Mouse (Mus musculus): ENCODE data around the gene Fkrp.

The Fkrp gene

GRCm38 (mm10) chr7:16830449-16830848 is 13.9 kb upstream of the Fkrp start:
- no peak for DNase-seq (ENCODE audit: low spot score)

GRCm38 (mm10) chr7:16827274-16827673 is 10.7 kb upstream of the Fkrp start:
- DNase-seq (ENCODE audit: low spot score): no peak

- DNase-seq (ENCODE audit: low spot score): no peak
Measured at GRCm38 (mm10) chr7:16826571-16826970, 10.0 kb upstream of the Fkrp start.

GRCm38 (mm10) chr7:16825785-16826184 is 9.3 kb upstream of the Fkrp start:
- DNase-seq (ENCODE audit: low spot score): no peak

GRCm38 (mm10) chr7:16823734-16824133 is 7.2 kb upstream of the Fkrp start:
- DNase-seq (ENCODE audit: low spot score): no peak

GRCm38 (mm10) chr7:16821669-16822101 is 5.2 kb upstream of the Fkrp start:
- no peak for DNase-seq (ENCODE audit: low spot score)

- no peak for DNase-seq (ENCODE audit: low spot score)
Measured at GRCm38 (mm10) chr7:16821091-16821490, 4.6 kb upstream of the Fkrp start.

GRCm38 (mm10) chr7:16820271-16820763 is 3.8 kb upstream of the Fkrp start:
- DNase-seq (ENCODE audit: low spot score): no peak

- DNase-seq (ENCODE audit: low spot score): no peak
Measured at GRCm38 (mm10) chr7:16819794-16820193, 3.3 kb upstream of the Fkrp start.

GRCm38 (mm10) chr7:16817693-16818092 is 1.2 kb upstream of the Fkrp start:
- no peak for DNase-seq (ENCODE audit: low spot score)

- DNase-seq (ENCODE audit: low spot score): peak; percentile 68
Measured at GRCm38 (mm10) chr7:16816078-16816474, 456 bp downstream of the Fkrp start.

GRCm38 (mm10) chr7:16815351-16815941 is 1.1 kb downstream of the Fkrp start, which contains the start of gene Strn4:
Gene Strn4, plus strand, starts transcription at chr7:16815889.
- DNase-seq (ENCODE audit: low spot score): no peak

GRCm38 (mm10) chr7:16812505-16812904 is 4.0 kb downstream of the Fkrp start:
- DNase-seq (ENCODE audit: low spot score): no peak

- DNase-seq (ENCODE audit: low spot score): no peak
Measured at GRCm38 (mm10) chr7:16811649-16812070, 4.9 kb downstream of the Fkrp start.

GRCm38 (mm10) chr7:16810920-16811648 is 5.4 kb downstream of the Fkrp start:
- peak; percentile 18 for DNase-seq (ENCODE audit: low spot score)

- no peak for DNase-seq (ENCODE audit: low spot score)
Measured at GRCm38 (mm10) chr7:16810399-16810919, 6.1 kb downstream of the Fkrp start.

- peak; percentile 61 for DNase-seq (ENCODE audit: low spot score)
Measured at GRCm38 (mm10) chr7:16809739-16810138, 6.8 kb downstream of the Fkrp start.

- DNase-seq (ENCODE audit: low spot score): no peak
Measured at GRCm38 (mm10) chr7:16808647-16809046, 7.9 kb downstream of the Fkrp start.

GRCm38 (mm10) chr7:16807936-16808335 is 8.6 kb downstream of the Fkrp start:
- DNase-seq (ENCODE audit: low spot score): no peak

GRCm38 (mm10) chr7:16804409-16805028 is 12.0 kb downstream of the Fkrp start:
- DNase-seq (ENCODE audit: low spot score): no peak

GRCm38 (mm10) chr7:16794886-16795285 is 21.6 kb downstream of the Fkrp start:
- no peak for DNase-seq (ENCODE audit: low spot score)

- no peak for DNase-seq (ENCODE audit: low spot score)
Measured at GRCm38 (mm10) chr7:16793010-16793725, 23.4 kb downstream of the Fkrp start.

All from ovary, postnatal 14 days (tissue).